Mouse (Mus musculus): ENCODE measurements around the gene Nt5c. TPM values are rescaled to one million over a fixed set of nuclear protein-coding genes. Genes with fewer than 3 reads are reported as not detected.
"Not testable (repeated sequence)": the region's sequence is repeated elsewhere in the genome, so short reads cannot be mapped to it uniquely, and the experiment has no call there.

Nt5c gene
- 68.4 and 69.0 TPM in 2 replicates for polyA plus RNA-seq (2016; fragmentation: Nextera tagmentation; extraction: Ambion mirVana)

GRCm38 (mm10) chr11:115491356-115492083 is at the start of gene Nt5c:
Gene Nt5c, minus strand, starts transcription at chr11:115491862.
- peak; percentile 93 for ATAC-seq
- H3K4me3 ChIP-seq = peak within 1 kb of the TSS; percentile 76
- peak within 1 kb of the TSS; percentile 93 for H3K4me2 ChIP-seq
- peaks cover 14% of the 10 kb centered on the region for H3K36me3 ChIP-seq
- no peaks in the 10 kb centered on the region for H3K9me3 ChIP-seq (replicated peaks)
- WGBS (ENCODE audit: insufficient replicate concordance) = under 1% methylated on average over 43 of the region's 43 CpGs
- peaks cover 25% of the 10 kb centered on the region for H3K4me1 ChIP-seq
- peak within 1 kb of the TSS; percentile 81 for H3K9ac ChIP-seq
- H3K27me3 ChIP-seq (replicated peaks) = no peaks in the 10 kb centered on the region
- H3K27ac ChIP-seq = peak within 1 kb of the TSS; percentile 86

GRCm38 (mm10) chr11:115538045-115538444 is 46.4 kb upstream of the Nt5c start:
- Histone ChIP-seq H3K9ac (no peak overlapping the region), H3K27me3 (replicated peaks) (no peaks in the 10 kb centered on the region; the same call in 1 of the 2 replicates), H3K36me3 (peaks cover 18% of the 10 kb centered on the region), H3K27ac (no peak overlapping the region; the same call in 1 of the 2 replicates), H3K9me3 (replicated peaks) (no peaks in the 10 kb centered on the region), H3K4me2 (no peak overlapping the region), H3K4me1 (peaks cover 31% of the 10 kb centered on the region), H3K4me3 (no peak overlapping the region)
- no peak for ATAC-seq
- 33% methylated on average over 2 of the region's 2 CpGs for WGBS (ENCODE audit: insufficient replicate concordance)

GRCm38 (mm10) chr11:115536856-115537568 is 45.4 kb upstream of the Nt5c start:
- Histone ChIP-seq H3K4me3 (peak overlapping the region; percentile 96; the same call in 1 of the 2 replicates), H3K9ac (no peak overlapping the region; the same call in 1 of the 2 replicates), H3K9me3 (replicated peaks) (no peaks in the 10 kb centered on the region), H3K27me3 (replicated peaks) (no peaks in the 10 kb centered on the region; the same call in 1 of the 2 replicates), H3K27ac (peak overlapping the region; percentile 100), H3K4me1 (peaks cover 38% of the 10 kb centered on the region), H3K36me3 (peaks cover 28% of the 10 kb centered on the region), H3K4me2 (peak overlapping the region; percentile 86)
- 85% methylated on average over 10 of the region's 10 CpGs for WGBS (ENCODE audit: insufficient replicate concordance)
- no peak for ATAC-seq

GRCm38 (mm10) chr11:115536038-115536681 is 44.5 kb upstream of the Nt5c start, which contains the start of gene Sumo2:
Gene Sumo2, minus strand, starts transcription at chr11:115536276.
- WGBS (ENCODE audit: insufficient replicate concordance) = 2% methylated on average over 33 of the region's 70 CpGs
- peak; percentile 88 for ATAC-seq
- H3K27ac ChIP-seq = peak within 1 kb of the TSS; percentile 100
- H3K4me1 ChIP-seq = peaks cover 38% of the 10 kb centered on the region
- peak within 1 kb of the TSS; percentile 96 for H3K4me3 ChIP-seq
- H3K9me3 ChIP-seq (replicated peaks) = no peaks in the 10 kb centered on the region
- H3K27me3 ChIP-seq (replicated peaks) = no peaks in the 10 kb centered on the region
- peak within 1 kb of the TSS; percentile 99 for H3K9ac ChIP-seq
- H3K4me2 ChIP-seq = peak within 1 kb of the TSS; percentile 86
- H3K36me3 ChIP-seq = peaks cover 36% of the 10 kb centered on the region

GRCm38 (mm10) chr11:115535401-115536037 is 43.9 kb upstream of the Nt5c start:
- Histone ChIP-seq H3K4me3 (peak overlapping the region; percentile 96), H3K27ac (peak overlapping the region; percentile 100), H3K9ac (peak overlapping the region; percentile 99), H3K4me2 (peak overlapping the region; percentile 86), H3K9me3 (replicated peaks) (no peaks in the 10 kb centered on the region), H3K27me3 (replicated peaks) (no peaks in the 10 kb centered on the region), H3K36me3 (peaks cover 42% of the 10 kb centered on the region), H3K4me1 (peaks cover 38% of the 10 kb centered on the region)
- under 1% methylated on average over 73 of the region's 84 CpGs for WGBS (ENCODE audit: insufficient replicate concordance)
- ATAC-seq = peak; percentile 73

- Histone ChIP-seq H3K4me3 (peak overlapping the region; percentile 96), H3K27me3 (replicated peaks) (no peaks in the 10 kb centered on the region), H3K36me3 (peaks cover 49% of the 10 kb centered on the region), H3K27ac (peak overlapping the region; percentile 100), H3K4me1 (peaks cover 38% of the 10 kb centered on the region), H3K4me2 (peak overlapping the region; percentile 86), H3K9ac (peak overlapping the region; percentile 99), H3K9me3 (replicated peaks) (no peaks in the 10 kb centered on the region)
- ATAC-seq = no peak
- 8% methylated on average over 11 of the region's 11 CpGs for WGBS (ENCODE audit: insufficient replicate concordance)
Measured at GRCm38 (mm10) chr11:115534759-115535371, 43.2 kb upstream of the Nt5c start.

GRCm38 (mm10) chr11:115526446-115526845 is 34.8 kb upstream of the Nt5c start:
- peaks cover 92% of the 10 kb centered on the region for H3K36me3 ChIP-seq
- H3K4me1 ChIP-seq; H3K27me3 ChIP-seq (replicated peaks); H3K4me3 ChIP-seq; H3K4me2 ChIP-seq; ATAC-seq; H3K9ac ChIP-seq; H3K27ac ChIP-seq; H3K9me3 ChIP-seq (replicated peaks): not testable (repeated sequence)
- 70% methylated on average over 3 of the region's 3 CpGs for WGBS (ENCODE audit: insufficient replicate concordance)

GRCm38 (mm10) chr11:115522703-115523102 is 31.0 kb upstream of the Nt5c start:
- H3K27me3 ChIP-seq (replicated peaks) = no peaks in the 10 kb centered on the region
- ATAC-seq = no peak
- H3K9ac ChIP-seq = no peak overlapping the region
- no peak overlapping the region for H3K27ac ChIP-seq
- 0 out of 2 replicates have a peak, but pooled peaks cover 9% of the 10 kb centered on the region for H3K4me1 ChIP-seq
- no peaks in the 10 kb centered on the region for H3K9me3 ChIP-seq (replicated peaks)
- H3K36me3 ChIP-seq = peaks cover 56% of the 10 kb centered on the region
- WGBS (ENCODE audit: insufficient replicate concordance) = 83% methylated on average over 2 of the region's 2 CpGs
- H3K4me2 ChIP-seq = no peak overlapping the region
- H3K4me3 ChIP-seq = no peak overlapping the region

GRCm38 (mm10) chr11:115522238-115522637 is 30.6 kb upstream of the Nt5c start:
- Histone ChIP-seq H3K36me3 (peaks cover 51% of the 10 kb centered on the region), H3K27ac (no peak overlapping the region), H3K4me1 (0 out of 2 replicates have a peak, but pooled peaks cover 9% of the 10 kb centered on the region), H3K4me3 (no peak overlapping the region), H3K4me2 (no peak overlapping the region), H3K9ac (no peak overlapping the region), H3K27me3 (replicated peaks) (no peaks in the 10 kb centered on the region), H3K9me3 (replicated peaks) (no peaks in the 10 kb centered on the region)
- 86% methylated on average over 2 of the region's 2 CpGs for WGBS (ENCODE audit: insufficient replicate concordance)
- ATAC-seq = no peak

GRCm38 (mm10) chr11:115521080-115521479 is 29.4 kb upstream of the Nt5c start:
- ATAC-seq = no peak
- no peak overlapping the region for H3K4me2 ChIP-seq
- no peak overlapping the region for H3K4me3 ChIP-seq
- H3K9me3 ChIP-seq (replicated peaks) = no peaks in the 10 kb centered on the region
- no peak overlapping the region for H3K27ac ChIP-seq
- H3K27me3 ChIP-seq (replicated peaks) = no peaks in the 10 kb centered on the region
- H3K4me1 ChIP-seq = 0 out of 2 replicates have a peak, but pooled peaks cover 7% of the 10 kb centered on the region
- 78% methylated on average over 4 of the region's 4 CpGs for WGBS (ENCODE audit: insufficient replicate concordance)
- H3K36me3 ChIP-seq = peaks cover 40% of the 10 kb centered on the region
- H3K9ac ChIP-seq = no peak overlapping the region

- Histone ChIP-seq H3K27ac (no peak overlapping the region), H3K4me2 (no peak overlapping the region), H3K4me1 (peaks cover 3% of the 10 kb centered on the region), H3K9me3 (replicated peaks) (no peaks in the 10 kb centered on the region), H3K36me3 (peaks cover 31% of the 10 kb centered on the region), H3K9ac (no peak overlapping the region), H3K27me3 (replicated peaks) (no peaks in the 10 kb centered on the region), H3K4me3 (no peak overlapping the region)
- ATAC-seq = no peak
- WGBS (ENCODE audit: insufficient replicate concordance) = 79% methylated on average over 2 of the region's 2 CpGs
Measured at GRCm38 (mm10) chr11:115520218-115520617, 28.6 kb upstream of the Nt5c start.
